Mouse (Mus musculus) G1E (cell line): ENCODE data around the gene Fam155a.

ENCODE experiments used
- CTCF ChIP-seq: IDR thresholded peaks from 2 replicates; pipeline ENCODE4 v1.5.1; 2012; ENCODE audit warnings: low read depth, low read length, inconsistent platforms, mixed read lengths
- GATA2 ChIP-seq: IDR thresholded peaks from 2 replicates; pipeline ENCODE4 v1.6.1; 2012; ENCODE audit warnings: low read depth, low read length, inconsistent platforms, borderline replicate concordance
- TAL1 ChIP-seq: conservative IDR thresholded peaks from 2 replicates; pipeline ENCODE4 v1.6.1; 2012; ENCODE audit warnings: low read depth, low read length, inconsistent platforms, mixed read lengths

DNA sequence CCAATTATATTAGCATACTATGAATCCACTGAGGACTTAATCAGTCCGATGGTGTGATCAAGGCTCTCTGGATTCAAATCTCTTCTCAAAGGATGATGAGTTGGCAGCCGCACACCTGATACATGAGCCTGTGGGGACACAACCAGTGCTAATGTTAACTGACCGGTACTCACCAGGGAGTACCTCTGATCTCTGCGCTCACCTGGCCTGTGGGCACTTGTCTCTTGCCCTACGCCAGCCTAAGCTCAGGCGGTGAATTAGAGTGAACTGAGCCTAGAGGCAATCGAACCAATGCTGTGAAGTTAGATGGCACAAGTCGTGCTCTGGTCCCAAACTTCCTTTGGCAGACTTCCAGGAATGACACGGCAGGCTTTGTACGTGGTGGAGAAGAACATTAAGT is 9.4 kb upstream of the Fam155a start:
- TF ChIP-seq CTCF (no peak), GATA2 (no peak), TAL1 (no peak)
